Mouse (Mus musculus): ENCODE measurements at regions not wholly inside any gene's neighbourhood (a gene's known extent, or its start where the extent isn't known, plus 50 kb on each side); places are given as distances from the start of the nearest gene placed in this dataset.

DNA sequence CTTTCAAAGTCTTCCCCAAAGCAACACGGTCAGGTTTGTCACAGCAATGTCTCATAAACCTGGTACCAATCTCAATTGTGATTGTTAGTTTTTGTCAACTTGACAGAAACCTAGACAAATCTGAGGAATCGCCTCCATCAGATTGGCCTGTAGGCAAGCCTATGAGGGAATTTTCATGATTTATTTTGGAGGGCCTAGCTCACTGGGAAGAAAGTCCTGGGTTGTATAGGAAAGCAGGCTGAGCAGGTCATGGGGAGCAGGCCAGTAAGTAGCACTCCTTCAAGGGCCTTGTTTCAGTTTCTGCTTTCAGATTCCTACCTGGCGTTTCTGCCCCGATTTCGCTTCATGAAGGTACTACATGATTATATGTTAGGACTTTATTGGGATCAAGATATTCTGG lies 144.1 kb upstream of the Cdkn2b start:
- ATAC-seq (replicated peaks; ENCODE audit: poor library complexity), result no peak

DNA sequence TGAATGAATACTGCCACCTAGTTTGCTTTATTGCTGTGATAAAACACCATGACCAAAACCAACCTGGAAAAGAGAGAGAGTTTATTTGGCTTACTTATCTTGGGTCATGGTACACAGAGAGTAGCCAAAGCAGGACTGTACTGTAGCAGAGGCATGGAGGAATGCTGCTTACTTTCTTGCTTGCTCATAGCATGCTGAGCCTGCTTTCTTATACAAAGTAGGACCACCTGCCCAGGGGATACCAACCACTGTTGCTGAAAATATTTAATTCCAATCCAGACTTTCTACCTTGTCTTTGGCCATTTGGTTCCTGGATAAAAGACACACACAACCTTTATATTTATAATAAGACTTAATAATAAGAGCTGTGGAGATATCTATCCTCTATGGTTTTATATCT lies 142.2 kb upstream of the Cdkn2b start:
- no peak for ATAC-seq (replicated peaks; ENCODE audit: poor library complexity)

DNA sequence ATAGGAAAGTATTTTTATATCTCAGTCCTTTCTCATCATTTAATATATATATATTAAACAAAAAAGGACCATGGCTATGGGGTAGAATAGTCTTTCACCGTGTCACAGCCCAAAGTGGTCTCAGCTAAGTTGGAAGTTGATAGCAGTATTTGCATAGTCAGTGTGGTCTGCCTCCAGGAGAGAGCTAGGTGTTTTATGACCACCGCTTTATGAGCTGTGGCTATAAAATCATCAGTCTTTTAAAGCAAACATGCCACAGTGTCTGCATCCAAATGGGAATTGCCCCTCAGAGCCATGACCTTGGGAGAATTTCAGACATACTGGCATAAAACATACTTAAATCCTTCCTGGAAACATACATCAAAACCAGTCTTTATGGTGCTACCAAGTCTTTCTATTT lies 140.9 kb upstream of the Cdkn2b start:
- no peak for ATAC-seq (replicated peaks; ENCODE audit: poor library complexity)

DNA sequence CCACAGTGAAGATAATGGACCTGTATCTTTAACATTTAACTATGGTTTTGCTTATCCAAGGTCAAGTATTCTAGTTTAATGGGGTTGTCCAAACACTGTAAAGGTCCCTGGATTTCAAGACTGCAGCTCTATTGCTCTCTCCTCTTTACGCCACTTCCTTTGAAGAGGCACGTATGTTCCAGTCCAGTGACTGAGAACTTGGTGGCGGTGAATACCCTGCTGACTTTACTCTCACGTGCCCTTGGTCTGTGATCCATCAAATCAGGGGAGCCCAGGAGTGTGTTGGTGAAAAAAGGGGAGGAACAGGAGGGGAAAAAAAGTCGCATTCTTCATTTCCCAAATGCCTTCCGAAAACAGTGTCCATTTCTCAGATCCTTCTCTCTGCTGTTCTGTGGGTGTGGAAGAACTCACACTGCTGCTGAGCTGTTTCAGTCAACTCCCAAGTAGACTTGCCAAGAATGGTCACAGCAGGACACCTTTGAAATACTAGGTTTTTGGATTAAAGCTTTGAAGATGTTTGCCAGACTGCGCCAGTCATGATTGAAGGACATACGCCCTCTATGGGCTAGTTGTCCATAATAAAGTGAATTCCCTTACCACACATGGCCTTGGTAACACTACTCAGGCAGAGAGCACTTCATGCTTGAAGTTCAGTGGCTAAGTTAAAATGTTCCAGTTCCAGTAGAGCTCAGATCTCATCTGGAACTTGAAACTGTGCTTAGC lies 136.1 kb upstream of the Cdkn2b start:
- peak; percentile 37; the same call in 1 of the 2 replicates for ATAC-seq (replicated peaks; ENCODE audit: poor library complexity)

DNA sequence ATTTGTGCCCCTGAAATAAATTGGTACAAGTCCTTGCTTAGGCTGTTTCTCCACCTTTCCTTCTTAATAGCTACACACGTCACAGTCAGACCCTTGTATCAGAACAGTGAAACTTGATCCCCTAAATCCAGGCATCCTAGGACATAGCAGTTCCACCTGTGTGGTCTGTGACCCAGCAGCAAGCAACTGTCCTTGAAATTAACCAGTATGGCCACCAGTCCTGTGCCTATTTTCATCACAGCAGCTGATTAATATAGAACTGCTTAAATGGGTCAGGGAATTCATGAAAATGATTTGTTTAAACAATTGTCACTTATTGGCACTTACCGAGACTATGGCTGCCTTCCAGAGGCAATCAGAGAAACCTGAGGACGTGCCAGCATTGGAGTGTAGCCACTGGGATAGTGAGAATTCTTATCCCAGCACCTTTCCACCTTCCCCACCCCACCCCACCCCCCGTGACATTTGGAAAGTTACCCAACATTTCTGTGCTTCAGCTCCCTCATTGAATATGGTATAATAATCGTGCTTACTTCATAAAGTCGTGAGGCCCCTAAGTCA lies 135.4 kb upstream of the Cdkn2b start:
- ATAC-seq (replicated peaks; ENCODE audit: poor library complexity), result no peak

DNA sequence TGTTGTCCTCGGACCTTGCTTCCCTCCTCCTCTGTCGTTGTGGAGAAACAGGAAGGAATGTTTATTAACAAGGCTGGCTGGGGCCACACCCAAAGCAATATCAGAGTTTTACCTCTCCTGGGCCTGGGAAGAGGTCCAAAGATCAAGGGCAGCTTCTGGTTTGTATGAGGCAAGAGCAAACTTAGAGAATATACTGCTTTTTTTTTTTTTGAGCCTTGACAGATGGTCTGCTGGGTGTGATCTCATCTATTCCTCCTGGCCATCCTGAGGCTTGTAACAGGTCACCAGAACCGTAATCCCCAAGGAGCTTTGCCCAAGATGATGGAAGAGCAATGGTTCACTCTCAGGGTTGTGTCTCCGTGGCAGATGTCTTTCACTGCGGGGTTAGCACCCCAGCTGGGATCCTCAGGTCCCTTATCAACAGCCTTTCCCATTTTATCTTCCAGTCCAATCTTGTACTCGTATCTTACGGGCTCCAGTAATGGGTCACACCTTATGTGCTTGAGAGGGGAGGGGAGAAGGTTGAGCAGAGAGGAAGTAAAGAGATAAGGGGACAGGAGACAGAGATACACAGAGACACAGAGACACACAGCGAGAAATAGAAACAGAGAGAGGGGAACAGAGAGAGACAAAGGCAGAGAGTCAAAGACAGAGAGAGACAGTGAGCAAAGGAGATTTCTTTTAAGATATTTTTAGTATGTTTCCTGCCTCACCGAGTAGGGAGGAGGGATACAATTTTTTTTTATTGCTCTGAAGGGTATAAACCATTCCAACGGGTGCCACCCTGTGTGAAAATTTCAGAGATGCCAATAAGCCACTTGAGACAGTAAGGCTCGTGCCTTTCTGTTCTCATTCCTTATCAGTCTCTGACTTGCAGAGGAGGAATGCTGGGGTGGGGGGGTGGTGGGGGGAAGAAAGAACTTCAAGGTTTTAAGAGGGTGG lies 134.6 kb upstream of the Cdkn2b start:
- peak; percentile 50; the same call in 1 of the 2 replicates for ATAC-seq (replicated peaks; ENCODE audit: poor library complexity)

DNA sequence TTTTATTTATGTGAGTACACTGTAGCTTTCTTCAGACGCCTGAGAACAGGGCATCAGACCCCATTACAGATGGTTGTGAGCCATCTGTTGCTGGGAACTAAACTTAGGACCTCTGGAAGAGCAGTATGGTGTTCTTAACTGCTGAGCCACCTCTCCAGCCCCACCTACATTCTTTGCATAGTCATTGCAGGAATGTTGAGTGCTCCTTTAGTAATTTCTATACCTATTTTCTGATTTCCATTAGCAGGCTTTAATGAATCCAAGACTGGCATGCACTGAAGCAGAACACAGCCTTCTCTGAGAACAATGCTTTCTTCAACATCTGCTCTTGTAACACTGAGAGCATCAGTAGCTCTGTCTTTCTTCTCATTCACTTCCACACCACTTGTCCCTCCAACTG lies 131.7 kb upstream of the Cdkn2b start:
- no peak for ATAC-seq (replicated peaks; ENCODE audit: poor library complexity)

DNA sequence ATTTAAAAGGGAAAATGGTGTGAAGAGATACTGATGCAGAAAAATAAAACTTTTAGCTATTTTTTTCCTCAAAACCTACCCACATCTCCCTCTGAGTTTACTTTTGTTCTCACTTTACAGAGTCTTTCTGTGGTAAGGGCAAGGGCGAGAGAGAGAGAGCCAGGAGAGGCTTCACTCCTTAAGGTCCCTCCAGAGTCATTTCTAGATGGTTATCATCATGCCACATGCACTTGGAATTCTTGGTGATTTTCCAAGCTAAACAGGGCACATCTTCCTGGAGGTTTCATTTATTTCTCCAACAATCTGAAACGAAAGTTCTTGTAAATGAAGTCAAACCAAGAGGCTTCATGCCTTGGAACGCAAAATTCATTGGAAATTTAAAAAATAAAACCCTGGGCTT lies 130.0 kb upstream of the Cdkn2b start:
- ATAC-seq (replicated peaks; ENCODE audit: poor library complexity), result no peak

DNA sequence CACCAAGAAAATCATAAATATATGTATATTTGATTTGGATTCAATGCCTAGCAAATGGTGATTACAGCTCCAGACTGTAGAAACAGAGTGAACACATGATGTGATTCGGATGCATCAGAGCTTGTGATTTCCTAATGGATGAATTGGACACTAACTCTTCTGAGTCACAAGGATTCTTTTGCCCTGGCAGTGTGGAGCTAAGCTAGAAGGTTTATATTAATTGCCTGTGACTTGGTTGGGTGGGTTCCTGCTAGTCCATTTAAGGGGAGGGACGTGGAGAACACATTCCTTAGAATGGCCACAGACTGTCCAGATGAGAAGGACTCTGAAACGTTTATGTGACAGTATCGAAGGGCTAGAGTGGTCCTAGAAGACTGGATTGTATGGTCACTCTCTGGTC lies 129.5 kb upstream of the Cdkn2b start:
- ATAC-seq (replicated peaks; ENCODE audit: poor library complexity), result no peak

DNA sequence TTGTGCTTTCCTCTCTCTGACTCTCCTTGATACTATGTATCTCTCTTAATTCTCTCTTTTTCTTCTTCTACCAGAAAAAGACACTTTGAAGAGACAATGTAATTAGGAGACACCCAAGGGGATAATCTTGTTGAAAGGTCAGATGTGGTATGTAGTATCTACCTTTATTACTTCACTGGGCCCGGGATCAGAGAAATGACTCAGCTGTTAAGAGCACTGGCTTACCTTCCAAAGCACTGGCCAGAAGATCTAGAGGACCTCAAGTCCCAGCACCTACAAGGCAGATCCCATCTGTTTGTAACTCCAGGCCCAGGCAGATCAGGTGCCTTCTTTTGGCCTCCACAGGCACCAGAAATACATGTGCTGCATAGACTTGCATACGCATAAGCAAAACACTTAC lies 127.8 kb upstream of the Cdkn2b start:
- no peak for ATAC-seq (replicated peaks; ENCODE audit: poor library complexity)

DNA sequence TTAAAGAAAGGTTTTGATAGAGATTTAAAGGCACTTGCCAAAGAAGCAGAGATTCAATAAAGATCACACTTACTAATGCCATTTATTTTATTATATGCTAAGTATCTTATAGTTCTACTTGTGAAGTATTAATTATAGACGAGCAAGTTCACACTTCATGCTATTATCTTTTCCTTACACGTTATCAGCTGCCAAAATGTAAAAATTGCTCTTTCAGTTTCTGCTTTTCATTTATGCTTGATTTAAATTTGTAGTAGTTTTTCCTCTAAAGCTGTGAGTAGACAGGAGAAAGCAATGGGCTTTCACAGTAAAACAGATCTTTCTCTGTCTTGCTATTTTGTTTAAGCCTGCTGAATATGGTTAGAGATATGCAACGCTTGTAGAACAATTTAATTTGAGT lies 125.9 kb upstream of the Cdkn2b start:
- ATAC-seq (replicated peaks; ENCODE audit: poor library complexity), result no peak

DNA sequence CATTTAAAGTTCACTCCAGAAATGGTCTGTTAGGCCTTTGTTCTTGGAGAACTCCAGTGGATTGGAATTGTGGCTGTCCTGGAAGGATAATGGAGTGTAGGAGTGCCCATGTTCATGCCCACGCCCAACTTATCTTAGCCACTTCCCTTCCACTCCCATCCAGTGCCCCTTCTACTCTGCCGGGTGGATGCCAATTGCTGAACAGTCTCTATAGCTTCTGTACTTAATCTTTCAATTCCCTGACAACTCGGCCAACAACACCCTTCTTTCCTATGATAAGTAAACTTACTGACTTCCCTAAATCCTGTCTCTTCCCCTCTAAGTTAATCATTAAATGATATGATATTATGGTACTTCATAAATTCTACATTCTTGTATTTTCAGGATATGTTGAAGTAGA lies 123.3 kb upstream of the Cdkn2b start:
- no peak for ATAC-seq (replicated peaks; ENCODE audit: poor library complexity)

DNA sequence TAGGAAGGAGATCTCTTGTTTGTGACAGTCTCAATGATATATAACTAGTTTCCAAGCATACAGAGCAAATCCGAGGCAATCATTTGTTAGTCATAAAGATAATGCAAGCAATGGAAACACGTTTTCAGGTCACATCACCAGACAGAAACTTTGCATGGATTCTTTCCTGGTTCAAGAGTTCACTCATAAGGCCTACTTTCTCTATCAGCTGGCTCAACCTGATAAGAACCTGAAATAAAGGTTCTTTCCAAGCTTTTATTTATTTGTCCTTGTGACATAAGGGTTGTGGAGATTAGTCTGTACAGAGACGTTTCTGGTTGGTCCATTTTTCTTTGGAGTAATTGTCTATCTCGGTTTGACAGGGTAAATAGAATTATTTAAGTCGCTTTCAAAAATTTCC lies 122.7 kb upstream of the Cdkn2b start:
- no peak for ATAC-seq (replicated peaks; ENCODE audit: poor library complexity)

DNA sequence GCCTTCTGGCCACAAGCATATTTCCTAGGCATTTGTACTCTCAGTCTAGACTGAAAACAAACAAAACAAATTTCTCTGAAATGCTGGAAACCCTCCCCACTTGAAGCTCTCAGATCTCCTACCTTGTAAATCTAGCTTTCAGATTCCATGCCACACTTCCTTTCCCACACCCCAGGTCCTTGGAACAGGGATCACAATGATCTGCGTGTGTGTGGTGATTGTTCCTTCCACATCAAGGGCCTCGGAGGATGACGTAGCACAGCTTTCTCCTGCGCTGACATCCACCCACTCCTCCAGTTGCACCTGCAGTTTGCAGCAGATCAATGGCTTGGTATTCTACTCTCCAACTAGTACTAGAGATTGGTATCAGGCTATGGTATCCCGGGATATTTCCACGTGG lies 120.7 kb upstream of the Cdkn2b start:
- no peak for ATAC-seq (replicated peaks; ENCODE audit: poor library complexity)

DNA sequence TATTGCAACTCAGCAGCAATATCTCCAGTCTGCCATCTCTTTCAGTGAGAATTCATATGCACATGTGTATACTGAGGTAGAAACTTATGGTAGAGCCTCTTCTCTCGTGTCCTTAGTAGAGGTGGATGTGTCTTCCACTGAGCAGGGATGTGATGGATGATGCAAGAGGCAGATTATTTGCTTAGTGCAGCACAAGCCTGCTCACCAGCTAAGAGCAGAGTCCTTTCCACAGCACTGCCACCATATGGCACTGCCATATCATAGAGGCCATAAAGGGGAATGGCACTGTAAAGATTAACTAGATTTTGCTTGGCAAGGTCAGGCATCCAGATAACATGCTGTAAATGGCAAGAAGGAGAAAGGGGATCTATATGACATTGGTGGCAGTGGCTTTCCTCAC lies 117.6 kb upstream of the Cdkn2b start:
- ATAC-seq (replicated peaks; ENCODE audit: poor library complexity), result no peak

DNA sequence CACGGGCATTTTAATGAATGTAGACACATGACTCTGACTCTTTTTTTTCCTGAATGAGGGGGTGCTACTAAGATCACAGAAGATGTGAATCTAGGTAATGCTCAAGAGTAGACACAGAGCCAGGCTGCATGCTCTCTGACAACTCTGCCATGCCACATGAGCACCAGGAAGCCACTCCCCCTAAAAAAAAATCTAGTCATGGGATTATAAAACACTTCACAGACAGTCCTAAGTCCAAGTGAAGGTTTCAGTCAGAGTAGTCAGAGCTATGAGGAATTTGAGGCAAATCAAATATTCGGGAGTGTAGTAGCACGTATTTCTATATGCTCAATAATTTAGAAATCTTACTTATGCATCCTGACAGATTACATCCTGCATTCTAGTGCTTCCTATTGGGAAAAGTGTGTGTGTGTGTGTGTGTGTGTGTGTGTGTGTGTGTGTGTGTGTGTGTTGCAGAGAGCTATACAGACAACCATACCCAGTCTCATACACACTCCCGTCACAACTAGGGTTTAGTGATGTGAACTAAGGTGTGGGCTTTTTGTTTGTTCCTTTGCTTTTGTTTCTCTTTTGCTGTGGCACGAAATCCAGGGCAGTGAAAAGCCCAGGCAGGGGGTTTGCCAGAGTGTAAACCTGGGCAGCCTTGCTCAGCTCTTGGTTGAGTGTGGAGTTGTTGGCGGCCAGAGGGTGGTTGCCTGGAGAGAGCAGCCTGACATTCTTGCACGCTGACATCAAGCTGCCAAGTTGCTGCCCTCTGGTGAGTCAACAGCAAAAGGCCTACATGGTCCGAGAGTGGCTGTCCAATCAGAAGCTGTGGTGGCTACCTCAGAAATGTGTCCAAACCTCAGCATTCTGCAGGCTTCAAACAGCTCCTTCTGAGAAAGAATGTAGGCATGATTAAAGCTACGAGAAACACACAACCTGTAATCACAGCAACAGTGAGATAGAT lies 116.8 kb upstream of the Cdkn2b start:
- no peak for ATAC-seq (replicated peaks; ENCODE audit: poor library complexity)

DNA sequence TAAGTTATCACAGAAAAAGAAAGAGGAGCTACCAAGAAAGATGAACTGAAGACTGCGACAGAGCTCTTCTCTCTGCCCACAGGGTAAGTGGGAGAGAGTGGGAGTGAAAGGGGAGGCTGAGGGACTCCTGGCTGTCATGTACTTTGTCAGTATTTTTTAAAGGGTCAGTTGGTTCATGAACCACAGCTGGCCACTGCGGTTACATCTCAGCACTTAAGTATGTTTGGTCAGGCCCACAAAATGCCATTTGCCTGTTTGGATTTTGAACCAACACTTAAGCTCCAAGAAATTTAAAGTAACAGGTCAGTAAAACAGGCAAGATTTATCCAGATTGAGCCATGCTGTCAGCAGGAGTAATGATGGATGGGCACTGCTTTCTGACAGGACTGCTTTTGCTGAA lies 115.1 kb upstream of the Cdkn2b start:
- no peak for ATAC-seq (replicated peaks; ENCODE audit: poor library complexity)

DNA sequence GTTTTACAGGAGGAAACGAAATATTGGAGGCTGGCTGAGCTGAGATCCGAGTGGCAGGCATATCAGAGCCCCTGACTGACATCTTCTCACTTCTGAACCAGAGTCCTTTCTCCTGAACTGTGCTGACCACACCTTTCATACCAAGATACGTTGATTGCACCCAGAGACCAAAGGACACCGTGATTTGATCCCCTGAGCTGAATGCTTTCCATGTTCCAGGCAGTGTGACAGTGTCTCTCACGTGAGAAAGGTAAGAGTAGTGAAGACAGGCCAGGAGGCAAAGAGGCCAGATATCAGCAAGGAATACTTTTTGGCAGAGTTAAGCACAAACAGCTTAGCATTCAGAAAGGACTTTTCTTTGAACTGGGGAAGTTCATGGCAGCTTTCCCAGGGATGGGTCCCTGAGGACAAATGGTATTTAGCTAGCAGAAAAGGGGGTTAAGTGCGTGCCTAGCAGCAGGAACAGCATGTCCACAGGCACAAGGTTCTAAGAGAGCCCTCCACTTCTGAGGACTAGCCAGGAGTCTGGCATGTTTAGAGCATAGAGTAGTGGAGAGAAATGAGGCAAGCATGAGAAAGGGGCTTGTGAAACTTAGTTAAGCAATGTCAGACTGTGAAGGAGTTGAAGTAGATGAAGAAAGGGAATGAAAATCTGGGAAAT lies 111.0 kb upstream of the Cdkn2b start:
- ATAC-seq (replicated peaks; ENCODE audit: poor library complexity), result no peak

DNA sequence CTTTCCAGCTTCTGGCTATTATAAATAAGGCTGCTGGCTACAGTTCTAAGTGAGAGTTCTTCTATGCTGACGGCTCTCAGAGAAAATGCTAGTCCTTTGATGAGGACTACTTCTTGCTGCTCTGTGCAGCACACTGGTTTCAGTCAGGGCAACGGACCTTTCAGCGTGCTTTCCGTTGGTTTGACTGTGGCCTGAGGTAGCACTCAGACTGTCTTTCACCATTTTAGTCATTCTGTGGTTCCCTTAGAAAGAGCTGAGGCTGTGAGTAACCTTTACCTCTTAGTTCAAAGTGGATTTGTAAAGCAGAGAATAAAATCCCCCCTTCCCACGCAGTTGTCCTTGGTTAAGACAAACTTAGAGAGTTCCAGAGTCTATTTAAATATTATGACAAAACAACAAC lies 110.0 kb upstream of the Cdkn2b start:
- ATAC-seq (replicated peaks; ENCODE audit: poor library complexity), result no peak

DNA sequence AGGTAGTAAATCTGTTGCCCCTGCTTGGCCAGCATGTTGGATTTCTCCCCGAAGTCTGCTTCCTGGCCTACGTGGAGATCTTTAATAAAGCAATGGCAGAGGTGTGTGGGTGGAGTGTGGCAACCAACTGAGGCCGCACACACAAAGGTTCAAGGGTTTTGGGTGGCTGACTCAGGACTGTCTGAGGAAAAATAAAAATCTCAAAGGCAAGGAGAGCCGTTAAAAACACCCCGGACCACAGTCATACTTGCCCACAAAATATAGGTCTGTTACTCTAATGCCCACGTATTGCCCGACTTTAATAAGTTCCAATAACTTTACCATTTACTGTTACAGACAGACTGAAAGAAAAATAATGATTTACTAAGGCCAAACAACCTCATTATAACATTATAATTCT lies 108.7 kb upstream of the Cdkn2b start:
- no peak for ATAC-seq (replicated peaks; ENCODE audit: poor library complexity)
